ENCODE assay signal across 18 mouse cellular contexts in genomic region chr3:116288833-116289232, GRCm38 (mm10). TPM values are rescaled to one million over a fixed set of nuclear protein-coding genes. Genes with fewer than 3 reads are reported as not detected.
DNase-seq lines count a peak whose midpoint lies in the region; ATAC-seq and TF ChIP-seq lines count a peak whose summit lies in the region.
"Had no signal": no experiment of that assay in that cellular context is flagged by ENCODE, and none has a peak within 500 bp of the region (broad histone marks: within the 10 kb centered on the region; RNA-seq: fewer than 3 reads in every experiment).

No protein-coding gene starts in this region.

- H3K27ac ChIP-seq in kidney, adult 2 months (ENCODE audit: insufficient read depth, low read depth, low read length): no peak overlapping the region
- H3K27ac ChIP-seq in kidney, embryonic 14.5 days (ENCODE audit: low read depth, low read length): no peak overlapping the region
- no peak overlapping the region for H3K27ac ChIP-seq in lung, postnatal 0 days (ENCODE audit: low read length)
- H3K27ac ChIP-seq in heart, postnatal 0 days (ENCODE audit: low read depth): no peak overlapping the region
- H3K27ac ChIP-seq: embryonic facial prominence, embryonic 15.5 days; forebrain, embryonic 10.5 days; hindbrain, embryonic 13.5 days; intestine, embryonic 15.5 days; liver, embryonic 12.5 days; midbrain, embryonic 10.5 days had no signal

- no peak overlapping the region for H3K4me2 ChIP-seq in kidney, embryonic 14.5 days (replicated peaks; ENCODE audit: low read depth, low read length)
- no peak overlapping the region for H3K4me2 ChIP-seq in lung, postnatal 0 days (replicated peaks; ENCODE audit: low read depth, low read length)
- H3K4me2 ChIP-seq in heart, postnatal 0 days (ENCODE audit: low read depth, low read length): no peak overlapping the region
- H3K4me2 ChIP-seq: embryonic facial prominence, embryonic 15.5 days; hindbrain, embryonic 13.5 days; intestine, embryonic 15.5 days; liver, embryonic 12.5 days had no signal

- TF ChIP-seq POLR2A in kidney, adult 2 months (IDR thresholded peaks at IDR 0.05; ENCODE audit: low read depth, low read length): no peak

- no peak for TF ChIP-seq EP300 in lung, postnatal 0 days (IDR thresholded peaks at IDR 0.05)
- TF ChIP-seq EP300 in heart, postnatal 0 days (IDR thresholded peaks at IDR 0.05; ENCODE audit: low read depth): no peak

- ATAC-seq in kidney, embryonic 14.5 days (ENCODE audit: low FRiP score, low TSS enrichment): no peak
- no peak; the same call in 1 of the 2 replicates for ATAC-seq in lung, postnatal 0 days
- ATAC-seq in heart, postnatal 0 days (ENCODE audit: insufficient read depth, low read depth): peak; percentile 76
- ATAC-seq in megakaryocyte-erythroid progenitor cell, adult 5-6 weeks (replicated peaks; ENCODE audit: low FRiP score, low TSS enrichment, poor library complexity, severe bottlenecking): no peak
- ATAC-seq: intestine, embryonic 15.5 days; liver, embryonic 12.5 days had no signal

- H3K9ac ChIP-seq in kidney, embryonic 14.5 days (ENCODE audit: low read depth, low read length): no peak overlapping the region
- no peak overlapping the region for H3K9ac ChIP-seq in lung, postnatal 0 days (replicated peaks; ENCODE audit: low read depth)
- no peak overlapping the region for H3K9ac ChIP-seq in heart, postnatal 0 days (replicated peaks; ENCODE audit: low read depth, low read length)
- H3K9ac ChIP-seq: embryonic facial prominence, embryonic 15.5 days; hindbrain, embryonic 13.5 days; intestine, embryonic 15.5 days; liver, embryonic 12.5 days had no signal

- peaks cover 2% of the 10 kb centered on the region; the same call in 1 of the 2 replicates for H3K36me3 ChIP-seq in kidney, adult 2 months (ENCODE audit: control insufficient read depth, insufficient read depth, low read length)
- H3K36me3 ChIP-seq in kidney, embryonic 14.5 days (ENCODE audit: control insufficient read depth, insufficient read depth, low read length): peaks cover 9% of the 10 kb centered on the region
- H3K36me3 ChIP-seq in lung, postnatal 0 days (ENCODE audit: insufficient read depth, low read length): no peaks in the 10 kb centered on the region
- H3K36me3 ChIP-seq in heart, postnatal 0 days (replicated peaks; ENCODE audit: control insufficient read depth, insufficient read depth, low read length): peaks cover 11% of the 10 kb centered on the region

- TF ChIP-seq CTCF in kidney, adult 2 months (conservative IDR thresholded peaks at IDR 0.05; ENCODE audit: insufficient read depth, insufficient read length, low read depth, low read length): no peak
- TF ChIP-seq CTCF in lung, postnatal 0 days (IDR thresholded peaks at IDR 0.05): no peak
- no peak for TF ChIP-seq CTCF in heart, postnatal 0 days (IDR thresholded peaks at IDR 0.05; ENCODE audit: low read depth)

- H3K27me3 ChIP-seq in kidney, adult 2 months (replicated peaks; ENCODE audit: control insufficient read depth, insufficient read depth, low read length): no peaks in the 10 kb centered on the region
- H3K27me3 ChIP-seq in kidney, embryonic 14.5 days (ENCODE audit: control insufficient read depth, insufficient read depth, low read length): no peaks in the 10 kb centered on the region
- H3K27me3 ChIP-seq in lung, postnatal 0 days (replicated peaks; ENCODE audit: insufficient read depth, low read length): no peaks in the 10 kb centered on the region
- H3K27me3 ChIP-seq in heart, postnatal 0 days (ENCODE audit: control insufficient read depth, insufficient read depth, low read length): no peaks in the 10 kb centered on the region
- H3K27me3 ChIP-seq: embryonic facial prominence, embryonic 15.5 days; hindbrain, embryonic 13.5 days; intestine, embryonic 15.5 days; liver, embryonic 12.5 days had no signal

- WGBS in kidney, adult 2 months: 82% methylated on average over 6 of the region's 6 CpGs
- 80% methylated on average over 6 of the region's 6 CpGs for WGBS in kidney, embryonic 14.5 days
- 71% methylated on average over 6 of the region's 6 CpGs for WGBS in lung, postnatal 0 days
- 31% methylated on average over 6 of the region's 6 CpGs for WGBS in heart, postnatal 0 days

- H3K4me3 ChIP-seq in kidney, adult 2 months (ENCODE audit: insufficient read depth, low read depth, low read length): no peak overlapping the region
- H3K4me3 ChIP-seq in kidney, embryonic 14.5 days (ENCODE audit: low read length): no peak overlapping the region
- H3K4me3 ChIP-seq in lung, postnatal 0 days (ENCODE audit: low read depth, low read length): no peak overlapping the region
- H3K4me3 ChIP-seq in heart, postnatal 0 days (ENCODE audit: low read depth, low read length): no peak overlapping the region
- H3K4me3 ChIP-seq: embryonic facial prominence, embryonic 15.5 days; forebrain, embryonic 10.5 days; hindbrain, embryonic 13.5 days; intestine, embryonic 15.5 days; liver, embryonic 12.5 days; midbrain, embryonic 10.5 days had no signal

- no peaks in the 10 kb centered on the region for H3K4me1 ChIP-seq in kidney, adult 2 months (ENCODE audit: control insufficient read depth, insufficient read depth, low read length)
- H3K4me1 ChIP-seq in kidney, embryonic 14.5 days (ENCODE audit: control insufficient read depth, insufficient read depth, low read length): no peaks in the 10 kb centered on the region
- H3K4me1 ChIP-seq in lung, postnatal 0 days (ENCODE audit: insufficient read depth, low read depth, low read length): no peaks in the 10 kb centered on the region
- no peaks in the 10 kb centered on the region for H3K4me1 ChIP-seq in heart, postnatal 0 days (ENCODE audit: control insufficient read depth, insufficient read depth)
- H3K4me1 ChIP-seq: embryonic facial prominence, embryonic 15.5 days; intestine, embryonic 15.5 days; liver, embryonic 12.5 days had no signal

- no peaks in the 10 kb centered on the region for H3K9me3 ChIP-seq in kidney, embryonic 14.5 days (ENCODE audit: control insufficient read depth, low read length)
- H3K9me3 ChIP-seq in lung, postnatal 0 days (ENCODE audit: low read length): no peaks in the 10 kb centered on the region
- H3K9me3 ChIP-seq in heart, postnatal 0 days (replicated peaks; ENCODE audit: control insufficient read depth, low read length): no peaks in the 10 kb centered on the region
- H3K9me3 ChIP-seq: embryonic facial prominence, embryonic 15.5 days; forebrain, embryonic 10.5 days; hindbrain, embryonic 13.5 days; intestine, embryonic 15.5 days; liver, embryonic 12.5 days; midbrain, embryonic 10.5 days had no signal

- DNase-seq in kidney, adult 2 months: peak; percentile 14
- DNase-seq in lung, postnatal 0 days (ENCODE audit: low spot score): peak; percentile 39
- DNase-seq in lung, postnatal 36 days: no peak
- peak; percentile 57 for DNase-seq in heart, postnatal 0 days (ENCODE audit: low spot score)
- no peak for DNase-seq in cerebellum, adult 9-11 months
- DNase-seq: cerebellum, postnatal 14 days; embryo, embryonic 11 days; gastrocnemius, postnatal 36 days; lung, postnatal 10 days had no signal

RNA-seq across cellular contexts. Expression of gene Gpr88, which starts 35.5 kb away (rescaled TPM):
- polyA plus RNA-seq in kidney, adult 2 months (2012; rRNA removed): 0.39 and 0.80 TPM in 2 replicates
- polyA plus RNA-seq in kidney, embryonic 14.5 days (2014; fragmentation: Nextera tagmentation; extraction: Ambion mirVana): 0.65 and 1.2 TPM in 2 replicates
- polyA plus RNA-seq in lung, postnatal 0 days (2015; fragmentation: Nextera tagmentation; extraction: Ambion mirVana): 1.2 and 1.6 TPM in 2 replicates
- total RNA-seq in heart, postnatal 0 days (2014; rRNA removed; ENCODE audit: low replicate concordance): not detected in 2 replicates
- polyA plus RNA-seq in heart, postnatal 0 days (2015; fragmentation: Nextera tagmentation; extraction: Ambion mirVana): 0.11 and 0.15 TPM in 2 replicates
- not detected in 2 replicates for total RNA-seq in megakaryocyte-erythroid progenitor cell, adult 5-6 weeks (2014; fragmentation: Nextera tagmentation)
- not detected in 2 replicates for total RNA-seq in megakaryocyte-erythroid progenitor cell, adult 5-6 weeks (2017)
- total RNA-seq: ES-E14; gastrocnemius, postnatal 36 days had no signal
- polyA plus RNA-seq: forebrain, embryonic 10.5 days; midbrain, embryonic 10.5 days had no signal

Comparison
In these comparisons a context has a peak if more than half of its experiments do, and no peak if none do; other contexts are left out.
1. DNase-seq: peak in kidney, adult 2 months (single experiment), lung, postnatal 0 days (single experiment) and heart, postnatal 0 days (single experiment); none in lung, postnatal 36 days (single experiment) and cerebellum, adult 9-11 months (single experiment).